Mouse (Mus musculus) midbrain, embryonic 10.5 days (tissue): ENCODE data around the gene Atp1b2. TPM values are rescaled to one million over a fixed set of nuclear protein-coding genes. Genes with fewer than 3 reads are reported as not detected.

ENCODE experiments used
- DNase-seq: peaks from one replicate; pipeline ENCODE4 v3.0.0-alpha.2; 2017; ENCODE audit warnings: low spot score
- H3K27ac ChIP-seq: fragments of 300-500 bp; sonication (generic); replicated peaks from 2 replicates; pipeline ENCODE4 v1.5.1; 2016; ENCODE audit warnings: mild to moderate bottlenecking
- H3K27me3 ChIP-seq: fragments of 300-500 bp; sonication (generic); 2 replicates; pipeline ENCODE4 v1.6.1; 2016; ENCODE audit warnings: low read depth, mild to moderate bottlenecking; ENCODE audit not compliant: poor library complexity, severe bottlenecking
- H3K36me3 ChIP-seq: fragments of 300-500 bp; sonication (generic); 2 replicates; pipeline ENCODE4 v1.6.1; 2016; ENCODE audit warnings: mild to moderate bottlenecking, moderate library complexity
- H3K4me1 ChIP-seq: fragments of 300-500 bp; sonication (generic); 2 replicates; pipeline ENCODE4 v1.6.1; 2016
- H3K4me3 ChIP-seq: fragments of 300-500 bp; sonication (generic); 2 replicates; pipeline ENCODE4 v1.5.1; 2016; ENCODE audit warnings: mild to moderate bottlenecking, moderate library complexity
- H3K9me3 ChIP-seq: fragments of 300-500 bp; sonication (generic); replicated peaks from 2 replicates; pipeline ENCODE4 v1.6.1; 2016; ENCODE audit warnings: mild to moderate bottlenecking
- WGBS: fragments of 180-500 bp; shearing (Covaris S2); methylation state at CpG from one replicate; pipeline ENCODE4 v1.1.7; 2016; 5-methylcytosine and 5-hydroxymethylcytosine counted together
- polyA plus RNA-seq: library from polyadenylated mRNA; unstranded; fragments of >200 nt; fragmentation: Nextera tagmentation; extraction: Ambion mirVana; gene quantifications from 2 replicates; pipeline ENCODE4 v1.2.1, GENCODE M21; 2016

Atp1b2 gene
- polyA plus RNA-seq, 1 experiment from 2014 or later = 6.0 TPM

DNA sequence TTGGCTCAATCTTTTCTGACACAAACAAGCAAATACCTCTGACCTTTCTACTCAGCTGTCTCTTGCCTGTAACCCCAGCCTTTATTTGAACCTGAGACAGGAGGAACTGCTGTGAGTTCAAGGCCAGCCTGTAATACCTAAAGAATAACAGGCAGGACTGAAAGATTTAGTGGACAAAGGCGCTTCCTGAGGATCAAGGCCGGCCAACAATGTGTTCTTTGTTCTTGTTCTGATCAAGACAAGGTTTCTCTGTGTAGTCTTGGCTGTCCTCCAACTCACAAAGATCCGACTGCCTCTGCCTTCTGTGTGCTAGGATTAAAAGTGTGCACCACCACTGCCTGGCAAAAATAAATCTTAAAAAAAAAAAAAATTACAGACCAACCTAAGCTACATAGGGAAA lies 41.4 kb downstream of the Atp1b2 start:
- no peak for DNase-seq
- peaks cover 78% of the 10 kb centered on the region for H3K36me3 ChIP-seq
- WGBS = 58% methylated on average over 3 of the region's 3 CpGs
- H3K27ac ChIP-seq = 0 out of 2 replicates have a peak overlapping the region, but pooled peaks have one; percentile 17
- H3K9me3 ChIP-seq = no peaks in the 10 kb centered on the region
- H3K4me1 ChIP-seq = peaks cover 66% of the 10 kb centered on the region
- H3K4me3 ChIP-seq = no peak overlapping the region
- H3K27me3 ChIP-seq = peaks cover 21% of the 10 kb centered on the region

DNA sequence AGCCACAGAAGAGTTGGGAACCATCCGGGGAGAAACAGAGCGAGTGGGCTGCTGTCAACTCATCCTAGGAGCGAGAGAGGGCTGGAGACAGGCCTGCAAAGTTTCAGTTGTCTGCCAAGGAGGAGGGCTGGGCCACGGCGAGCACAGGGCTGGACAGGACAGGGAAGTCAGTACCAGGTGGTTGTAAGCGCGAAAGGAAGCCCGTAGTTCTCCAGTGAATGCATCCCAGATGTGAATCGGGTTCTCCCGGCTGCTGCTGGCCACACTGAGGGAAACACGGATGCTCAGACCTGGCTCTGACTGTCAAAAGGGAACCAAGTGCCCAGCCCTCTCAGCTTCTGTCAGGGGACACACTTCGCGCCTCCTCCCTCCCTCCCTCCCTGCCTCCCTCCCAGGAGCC lies 42.4 kb downstream of the Atp1b2 start:
- Histone ChIP-seq H3K4me3 (no peak overlapping the region), H3K27me3 (peaks cover 21% of the 10 kb centered on the region), H3K27ac (0 out of 2 replicates have a peak overlapping the region, but pooled peaks have one; percentile 52), H3K4me1 (peaks cover 74% of the 10 kb centered on the region), H3K9me3 (no peaks in the 10 kb centered on the region), H3K36me3 (peaks cover 70% of the 10 kb centered on the region)
- WGBS = 81% methylated on average over 13 of the region's 13 CpGs
- no peak for DNase-seq

DNA sequence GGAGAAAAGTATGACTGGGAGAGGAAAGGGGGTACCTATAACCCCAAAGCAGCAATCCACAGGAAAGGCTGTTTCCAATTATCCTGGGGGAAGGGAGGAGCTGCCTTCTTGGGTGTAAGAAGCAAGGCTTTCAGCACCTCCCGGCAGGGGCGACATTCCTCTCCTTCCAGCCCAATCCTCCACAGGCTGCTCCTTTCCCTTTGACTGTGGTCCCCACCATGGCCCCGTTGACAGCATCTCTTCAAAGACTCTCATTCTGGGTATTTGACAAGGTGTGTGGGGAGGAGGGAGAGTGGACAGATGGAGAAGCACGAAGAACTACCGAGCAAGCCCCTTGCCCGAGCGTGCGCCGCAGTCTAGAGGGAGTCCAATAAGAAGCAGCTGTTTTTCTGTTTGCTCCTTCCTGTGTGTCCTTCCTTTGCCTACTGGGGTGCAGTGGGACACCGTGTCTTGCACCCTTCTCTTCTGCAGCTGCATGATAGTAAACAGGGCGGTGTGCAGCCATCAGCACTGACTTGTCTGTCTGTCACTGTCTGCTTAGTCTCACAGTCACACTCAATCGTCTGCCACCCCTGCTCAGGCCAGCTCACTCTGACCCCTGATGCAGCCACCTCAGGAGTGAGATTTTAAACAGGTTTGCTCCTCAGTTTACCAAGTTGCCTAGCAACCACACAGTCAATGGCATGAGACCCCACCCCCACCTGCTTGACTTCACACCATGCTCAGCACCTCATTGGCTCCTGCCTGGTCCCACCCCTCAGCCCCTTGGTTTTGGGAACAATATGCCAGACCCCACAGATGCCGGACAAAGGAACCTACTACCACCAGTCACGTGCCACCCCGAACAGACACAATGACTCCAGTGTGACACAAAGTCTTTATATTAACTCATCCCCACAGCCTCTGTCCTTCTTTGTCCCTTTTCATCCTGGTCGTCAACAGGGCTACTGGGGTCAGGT lies 44.6 kb downstream of the Atp1b2 start:
- 14% methylated on average over 16 of the region's 16 CpGs for WGBS
- Histone ChIP-seq H3K27me3 (peaks cover 21% of the 10 kb centered on the region), H3K4me1 (peaks cover 96% of the 10 kb centered on the region), H3K27ac (peak overlapping the region; percentile 97), H3K36me3 (peaks cover 55% of the 10 kb centered on the region), H3K4me3 (peak overlapping the region; percentile 94), H3K9me3 (no peaks in the 10 kb centered on the region)
- DNase-seq = peak; percentile 78

GRCm38 (mm10) chr11:69559851-69560765 lies 45.6 kb downstream of the Atp1b2 start, which contains the start of gene Efnb3:
Efnb3 (minus strand) TSS chr11:69560205.
- peaks cover 55% of the 10 kb centered on the region for H3K36me3 ChIP-seq
- peaks cover 21% of the 10 kb centered on the region for H3K27me3 ChIP-seq
- H3K9me3 ChIP-seq = no peaks in the 10 kb centered on the region
- peak; percentile 84 for DNase-seq
- peaks cover 99% of the 10 kb centered on the region for H3K4me1 ChIP-seq
- under 1% methylated on average over 59 of the region's 59 CpGs for WGBS
- peak within 1 kb of the TSS; percentile 97 for H3K27ac ChIP-seq
- H3K4me3 ChIP-seq = peak within 1 kb of the TSS; percentile 94

- Histone ChIP-seq H3K4me1 (peaks cover 99% of the 10 kb centered on the region), H3K4me3 (peak overlapping the region; percentile 94), H3K36me3 (peaks cover 54% of the 10 kb centered on the region), H3K27me3 (peaks cover 21% of the 10 kb centered on the region), H3K9me3 (no peaks in the 10 kb centered on the region), H3K27ac (peak overlapping the region; percentile 97)
- DNase-seq = no peak
- 12% methylated on average over 5 of the region's 5 CpGs for WGBS
These were observed 46.6 kb downstream of the Atp1b2 start for GRCm38 (mm10) chr11:69559183-69559582.

DNA sequence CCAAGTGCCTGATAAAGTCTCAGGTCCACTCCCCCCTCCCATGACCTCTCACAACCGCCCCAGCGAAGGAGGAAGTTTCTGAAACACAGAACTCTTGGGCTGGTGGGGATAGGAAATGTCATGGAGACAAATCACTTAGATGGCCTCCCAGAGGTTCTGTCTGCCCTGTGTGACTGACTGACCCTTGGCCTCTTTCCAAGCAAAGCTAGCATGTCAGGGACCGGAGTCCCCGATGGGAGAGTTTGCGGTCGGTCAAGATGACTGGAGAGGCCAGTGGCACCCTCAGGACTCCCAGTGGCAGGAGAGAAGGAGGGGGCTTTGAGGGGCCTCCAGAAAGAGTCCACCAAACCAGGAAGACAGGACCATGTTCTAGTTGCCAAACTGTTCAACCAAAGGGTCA lies 47.0 kb downstream of the Atp1b2 start:
- WGBS = 25% methylated on average over 6 of the region's 6 CpGs

DNA sequence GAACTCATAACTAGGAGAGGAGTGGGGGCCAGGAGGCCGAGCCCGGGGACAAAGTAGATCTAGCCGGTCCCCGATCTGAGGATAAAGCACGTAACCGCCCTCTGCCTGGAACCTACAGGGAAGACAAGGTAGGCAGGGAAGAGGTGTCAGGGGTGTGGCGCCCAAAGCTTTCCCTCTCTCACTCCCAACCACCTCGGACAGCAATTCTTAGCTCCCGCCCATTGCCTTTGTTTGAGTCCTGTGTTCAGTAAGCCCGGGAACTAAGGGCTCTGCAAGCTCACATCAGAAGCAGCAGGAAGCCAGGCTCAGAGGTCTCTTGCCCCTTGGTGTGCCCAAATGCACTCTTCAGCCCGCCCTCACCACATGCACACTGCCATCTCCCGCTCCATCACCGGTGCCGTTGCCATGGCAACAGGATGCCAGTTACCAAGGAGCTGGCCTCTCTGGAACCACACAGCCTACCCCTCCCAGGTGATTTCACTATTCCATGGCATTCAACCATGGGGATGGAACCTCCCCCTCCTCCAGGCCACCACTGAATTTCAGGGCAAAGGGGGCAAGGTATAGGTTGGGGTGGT lies 48.3 kb downstream of the Atp1b2 start:
- H3K36me3 ChIP-seq = peaks cover 39% of the 10 kb centered on the region
- H3K4me1 ChIP-seq = peaks cover 100% of the 10 kb centered on the region
- peaks cover 7% of the 10 kb centered on the region for H3K27me3 ChIP-seq
- H3K4me3 ChIP-seq = peak overlapping the region; percentile 94
- peak; percentile 70 for DNase-seq
- peak overlapping the region; percentile 79 for H3K27ac ChIP-seq
- 16% methylated on average over 14 of the region's 14 CpGs for WGBS
- no peaks in the 10 kb centered on the region for H3K9me3 ChIP-seq

More for the DNA sequence above, 47.0 kb downstream of the Atp1b2 start:
- Histone ChIP-seq H3K27ac (peak overlapping the region; percentile 97), H3K4me1 (peaks cover 99% of the 10 kb centered on the region), H3K9me3 (no peaks in the 10 kb centered on the region), H3K4me3 (peak overlapping the region; percentile 94), H3K27me3 (peaks cover 19% of the 10 kb centered on the region), H3K36me3 (peaks cover 52% of the 10 kb centered on the region)
- DNase-seq = peak; percentile 37

DNA sequence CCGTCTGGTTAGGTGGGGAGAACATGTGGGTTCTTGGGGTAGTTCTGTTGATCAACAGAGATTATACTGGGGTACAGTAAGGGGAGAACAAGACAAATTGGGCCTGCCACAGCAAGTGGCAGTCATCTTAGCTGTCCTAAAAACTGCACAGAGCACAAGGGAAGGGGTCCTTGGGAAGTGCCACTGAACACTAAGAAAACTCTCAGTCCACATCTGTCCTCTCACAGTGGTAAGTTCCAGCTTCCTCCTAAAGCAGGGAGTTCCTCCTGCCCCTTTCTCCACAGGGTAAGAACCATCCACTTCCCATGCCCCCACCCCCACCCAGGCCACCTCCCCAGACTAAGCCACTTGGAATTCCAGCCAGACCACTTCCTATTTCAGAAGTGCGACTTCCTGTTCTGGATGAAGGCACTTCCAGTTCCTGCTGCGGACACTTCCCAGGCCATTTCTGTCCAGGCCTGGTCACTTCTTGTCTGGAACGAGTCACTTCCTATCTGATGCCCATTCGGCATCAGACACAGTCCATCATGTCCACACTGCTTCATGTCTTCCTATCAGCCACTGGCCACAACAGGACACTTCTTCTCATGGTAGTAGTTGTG lies 51.1 kb downstream of the Atp1b2 start:
- Histone ChIP-seq H3K27me3 (no peaks in the 10 kb centered on the region), H3K9me3 (no peaks in the 10 kb centered on the region), H3K27ac (peak overlapping the region; percentile 93), H3K4me3 (peak overlapping the region; percentile 39; the same call in 1 of the 2 replicates), H3K36me3 (peaks cover 27% of the 10 kb centered on the region), H3K4me1 (peaks cover 97% of the 10 kb centered on the region)
- WGBS = 81% methylated on average over 5 of the region's 5 CpGs
- no peak for DNase-seq

DNA sequence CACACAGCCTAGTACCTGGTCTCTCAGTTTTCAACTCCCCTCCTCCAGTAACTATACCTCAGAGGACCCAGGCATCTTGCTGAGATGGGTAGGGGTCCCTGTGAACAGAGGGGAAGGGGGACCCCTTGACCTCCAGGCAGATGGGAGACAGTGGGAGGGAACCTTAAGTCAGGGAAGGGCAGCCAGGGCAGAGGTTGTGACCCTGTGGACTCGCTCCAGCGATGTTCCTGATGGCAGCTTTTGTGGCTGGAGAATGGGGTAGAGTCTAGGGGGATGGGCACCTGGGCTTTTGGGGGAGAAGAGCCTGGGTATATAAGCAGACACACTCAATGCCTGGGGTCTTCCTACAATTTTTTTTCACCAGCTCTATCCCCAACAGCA lies 52.4 kb downstream of the Atp1b2 start:
- Histone ChIP-seq H3K4me3 (peak overlapping the region; percentile 39), H3K27me3 (peaks cover 11% of the 10 kb centered on the region; the same call in 1 of the 2 replicates), H3K27ac (peak overlapping the region; percentile 93), H3K36me3 (peaks cover 27% of the 10 kb centered on the region), H3K4me1 (peaks cover 97% of the 10 kb centered on the region), H3K9me3 (no peaks in the 10 kb centered on the region)
- no peak for DNase-seq
- WGBS = 0% methylated on average over 2 of the region's 2 CpGs

DNA sequence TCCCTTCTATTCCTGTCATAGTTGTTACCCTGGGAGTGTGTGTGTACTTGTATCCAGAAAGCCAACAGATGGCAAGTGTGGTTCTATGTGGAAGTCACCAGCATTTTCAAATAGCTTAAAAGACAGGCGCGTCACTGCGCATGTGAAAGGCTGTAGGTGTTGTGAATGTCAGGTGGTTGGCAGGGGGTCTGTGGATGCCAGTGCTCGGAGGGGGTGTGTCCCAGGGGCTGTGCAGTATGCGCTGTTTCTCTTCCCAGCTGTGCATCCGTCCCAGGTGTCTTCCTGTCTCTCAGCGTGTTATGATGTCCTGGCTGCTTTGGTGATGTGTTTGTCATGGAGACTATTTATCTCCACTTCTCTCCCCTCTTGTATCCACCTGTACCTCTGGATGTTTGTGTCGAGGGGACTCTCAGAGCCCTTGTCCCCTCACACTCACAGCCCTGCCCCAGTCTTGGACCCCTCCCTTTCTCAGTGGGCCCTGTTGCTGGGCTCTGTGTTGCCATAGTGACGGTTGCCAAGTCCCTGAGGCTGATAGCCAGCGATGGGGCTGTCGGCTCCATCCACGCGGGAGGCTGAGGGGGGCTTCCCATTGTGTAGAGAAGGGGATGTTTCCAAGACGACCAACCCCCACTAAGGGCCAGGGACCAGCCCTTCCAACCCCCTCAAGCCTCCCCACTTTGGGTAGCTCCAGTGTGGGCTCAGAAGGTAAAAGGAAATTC lies 53.0 kb downstream of the Atp1b2 start:
- H3K27ac ChIP-seq = peak overlapping the region; percentile 93
- WGBS = 13% methylated on average over 14 of the region's 14 CpGs
- H3K9me3 ChIP-seq = no peaks in the 10 kb centered on the region
- H3K36me3 ChIP-seq = peaks cover 27% of the 10 kb centered on the region
- H3K4me3 ChIP-seq = peak overlapping the region; percentile 39
- peaks cover 16% of the 10 kb centered on the region; the same call in 1 of the 2 replicates for H3K27me3 ChIP-seq
- peaks cover 97% of the 10 kb centered on the region for H3K4me1 ChIP-seq
- DNase-seq = peak; percentile 96

DNA sequence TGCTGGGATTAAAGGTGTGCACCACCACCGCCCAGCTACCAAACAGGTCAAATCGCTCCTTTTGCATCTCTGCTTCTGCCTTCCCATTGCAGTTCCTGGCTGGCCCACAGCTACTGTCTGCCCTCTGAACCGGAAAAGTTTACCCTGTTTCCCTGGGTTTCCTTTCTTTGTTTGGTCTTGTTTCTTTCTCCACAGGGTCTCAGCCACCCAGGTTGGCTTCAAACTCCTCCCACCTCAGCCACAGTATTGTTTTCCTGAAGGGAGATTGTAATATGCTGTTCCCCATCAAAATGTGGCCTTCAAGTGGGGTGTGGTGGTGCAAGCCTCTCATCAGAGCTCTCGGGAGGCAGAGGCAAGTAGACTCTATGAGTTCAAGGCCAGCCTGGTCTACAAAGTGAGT lies 54.4 kb downstream of the Atp1b2 start:
- WGBS = 63% methylated on average over 4 of the region's 4 CpGs
- H3K36me3 ChIP-seq = peaks cover 22% of the 10 kb centered on the region
- H3K27me3 ChIP-seq = peaks cover 17% of the 10 kb centered on the region; the same call in 1 of the 2 replicates
- no peak overlapping the region for H3K4me3 ChIP-seq
- no peaks in the 10 kb centered on the region for H3K9me3 ChIP-seq
- peaks cover 97% of the 10 kb centered on the region for H3K4me1 ChIP-seq
- peak overlapping the region; percentile 67 for H3K27ac ChIP-seq
- no peak for DNase-seq
